Mouse (Mus musculus) spleen, postnatal 36 days (tissue): ENCODE measurements around the gene Rnasel.

Experiments used
- DNase-seq, 2 experiments: peaks; one replicate each; pipeline ENCODE4 v3.0.0; 2022; ENCODE audit warnings: low spot score in 2 of 2, mixed read lengths in 1 of 2

Rnasel gene

DNA sequence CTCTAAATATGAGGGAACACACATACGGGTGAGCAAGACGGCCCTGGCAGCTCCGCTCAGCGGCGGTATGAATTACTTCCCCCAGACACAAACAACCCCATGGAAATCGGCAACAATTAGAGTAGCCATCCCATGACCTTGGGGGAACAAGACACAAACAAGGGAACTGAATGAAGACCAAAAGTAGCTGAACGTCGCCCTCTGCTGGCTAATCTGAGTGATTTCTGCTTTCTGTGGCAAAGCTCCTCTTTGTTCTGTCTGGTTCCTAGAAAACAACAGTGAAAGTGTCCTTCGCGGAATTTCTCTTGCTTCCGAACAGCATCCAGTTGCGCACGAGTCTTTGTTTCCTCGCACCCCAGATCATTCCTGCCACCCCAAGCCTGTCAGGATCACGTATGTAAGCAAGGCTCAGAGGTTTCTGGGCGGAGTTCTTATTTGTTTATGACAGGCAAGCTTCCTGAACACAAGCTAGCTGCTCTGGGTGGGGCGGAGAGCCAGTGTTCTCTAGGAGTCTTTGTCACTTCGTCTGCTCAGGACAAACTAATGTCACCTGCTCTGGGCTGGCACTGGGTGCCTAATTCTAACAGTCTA lies at the start of gene Rnasel:
Rnasel (plus strand) TSS at position 216 of the 591 bp plus-strand sequence.
- peak; percentile 66 to 76 for DNase-seq

DNA sequence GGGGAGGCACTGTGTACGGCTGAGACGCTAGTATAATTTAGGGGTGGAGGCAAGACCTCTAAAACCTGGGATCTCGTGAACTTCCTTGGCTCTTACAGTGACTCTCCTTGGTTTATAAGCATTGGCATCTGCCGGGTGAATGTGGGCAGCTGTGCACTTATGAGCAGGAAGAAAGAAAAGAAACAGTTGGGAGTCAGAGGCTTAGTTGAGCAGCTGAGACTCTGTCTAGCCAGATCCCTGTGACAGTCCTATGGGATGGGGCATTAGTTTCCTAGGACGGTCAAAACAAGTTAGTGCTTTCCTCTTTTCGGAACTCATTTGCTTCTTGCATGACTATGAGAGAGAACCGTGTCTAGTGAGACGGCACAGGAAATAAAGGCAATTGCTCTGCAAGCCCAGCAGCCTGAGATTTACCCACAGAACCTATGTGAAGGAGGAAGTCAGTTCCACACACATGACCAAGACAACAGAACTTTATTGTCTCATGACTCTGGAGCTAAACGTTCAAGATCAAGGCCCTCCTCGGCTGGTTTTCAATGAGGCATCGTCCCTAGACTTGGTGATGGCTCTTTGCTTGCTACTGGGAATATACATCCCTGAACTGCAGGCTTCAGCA lies 48.7 kb upstream of the Rnasel start:
- DNase-seq = peak; percentile 70 to 72

DNA sequence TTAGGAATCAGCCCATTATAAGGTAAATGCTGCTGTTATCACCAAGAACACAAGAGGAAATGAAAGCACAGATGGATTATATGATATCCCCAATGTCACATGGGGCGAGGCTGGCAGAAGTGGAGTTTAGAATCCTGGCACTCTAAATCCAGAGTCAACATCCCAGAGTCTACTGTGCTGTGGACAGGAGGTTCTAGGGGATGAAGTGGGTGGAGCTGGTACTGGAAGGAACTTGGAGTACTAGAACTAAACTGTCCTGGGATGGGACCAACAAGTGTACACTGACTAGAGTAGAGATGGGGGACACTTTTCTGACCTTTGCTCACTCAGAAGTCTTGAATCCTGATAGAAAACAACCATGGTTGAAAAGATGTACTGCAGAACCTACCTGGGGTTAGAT lies 47.8 kb upstream of the Rnasel start:
- DNase-seq = no peak

DNA sequence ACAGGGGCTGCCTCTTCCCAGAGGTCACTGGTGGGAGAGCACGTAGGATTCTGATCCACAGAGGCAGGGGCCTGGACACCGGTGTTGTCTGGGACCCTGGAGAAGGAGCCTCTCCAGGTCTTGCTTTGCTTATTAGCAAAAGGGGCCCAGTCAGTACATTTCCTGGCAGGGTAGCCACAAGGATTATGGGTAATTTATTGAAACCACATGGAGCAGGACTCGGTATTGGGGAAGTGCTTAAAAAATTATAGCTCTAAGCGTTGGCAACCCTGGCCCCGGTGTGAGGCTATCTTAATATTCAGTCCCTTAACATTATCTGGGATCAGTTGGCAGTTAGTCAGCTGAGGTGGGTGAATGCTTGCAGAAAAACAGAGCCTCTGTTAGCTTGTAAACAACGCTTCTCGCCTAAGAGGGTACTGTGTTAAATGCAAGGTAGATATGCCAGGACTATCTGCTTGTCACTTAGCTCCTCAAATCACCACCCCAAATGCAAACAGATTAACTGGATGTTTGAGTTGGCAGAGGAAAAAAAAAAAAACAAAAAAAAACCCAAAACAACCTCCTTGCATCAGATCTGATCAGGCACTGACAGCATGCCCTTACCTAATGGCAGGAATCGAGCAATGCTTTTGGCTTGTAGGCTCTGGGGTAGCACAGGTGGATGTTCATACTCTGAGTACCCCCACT lies 46.9 kb upstream of the Rnasel start:
- DNase-seq = no peak

DNA sequence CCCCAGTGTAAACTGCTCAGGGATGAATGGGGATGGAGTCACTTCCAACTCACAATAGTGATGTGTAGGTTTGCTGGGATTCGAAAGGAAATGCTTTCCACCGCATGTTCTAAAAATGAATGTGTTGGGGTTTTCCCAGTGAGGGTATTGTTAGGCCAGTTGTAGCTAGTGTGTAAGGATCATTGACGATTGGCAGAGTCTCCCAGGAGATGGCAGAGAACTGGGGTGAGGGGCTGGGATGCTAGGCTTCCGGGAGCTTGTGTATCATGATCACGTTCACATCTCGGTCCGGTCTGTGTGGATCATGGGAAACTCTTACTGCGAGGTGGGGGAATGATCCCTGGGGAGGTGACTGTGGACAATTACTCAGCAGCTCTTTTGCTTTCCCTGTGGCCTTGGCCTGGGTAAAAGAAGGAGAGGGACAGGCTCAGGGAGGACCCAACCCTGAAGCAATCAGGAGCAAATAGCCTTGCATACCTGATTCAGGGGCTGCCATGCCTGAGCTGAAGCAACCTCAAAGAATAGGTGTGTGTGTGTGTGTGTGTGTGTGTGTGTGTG lies 46.3 kb upstream of the Rnasel start:
- no peak for DNase-seq

DNA sequence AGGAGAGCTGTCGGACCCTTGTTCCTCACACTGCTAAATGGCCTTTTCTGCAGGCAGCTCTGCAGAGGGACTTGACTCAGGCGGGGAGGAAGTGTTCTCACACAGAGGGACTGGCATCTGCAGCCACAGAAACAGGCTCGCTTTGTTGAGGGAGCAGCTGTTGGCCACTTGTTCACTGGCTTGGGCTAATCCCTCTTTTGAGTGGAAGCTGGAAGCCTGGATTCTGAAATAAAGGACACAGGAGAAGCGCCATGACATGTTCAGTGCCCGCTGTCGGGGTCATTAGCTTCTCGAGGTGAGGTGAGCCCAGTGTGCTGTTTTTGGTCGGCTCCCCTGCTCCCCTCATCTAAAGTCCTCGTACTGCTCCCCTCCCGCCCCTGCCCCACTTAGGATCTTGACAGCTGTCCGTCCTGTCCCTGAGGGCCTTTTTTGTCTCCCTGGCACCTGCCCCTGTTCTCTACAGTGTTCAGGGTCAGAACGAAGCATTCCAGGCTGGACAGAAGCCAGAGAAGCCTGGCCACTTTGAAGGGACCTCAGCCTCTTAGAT lies 45.7 kb upstream of the Rnasel start:
- peak; percentile 22 for DNase-seq

DNA sequence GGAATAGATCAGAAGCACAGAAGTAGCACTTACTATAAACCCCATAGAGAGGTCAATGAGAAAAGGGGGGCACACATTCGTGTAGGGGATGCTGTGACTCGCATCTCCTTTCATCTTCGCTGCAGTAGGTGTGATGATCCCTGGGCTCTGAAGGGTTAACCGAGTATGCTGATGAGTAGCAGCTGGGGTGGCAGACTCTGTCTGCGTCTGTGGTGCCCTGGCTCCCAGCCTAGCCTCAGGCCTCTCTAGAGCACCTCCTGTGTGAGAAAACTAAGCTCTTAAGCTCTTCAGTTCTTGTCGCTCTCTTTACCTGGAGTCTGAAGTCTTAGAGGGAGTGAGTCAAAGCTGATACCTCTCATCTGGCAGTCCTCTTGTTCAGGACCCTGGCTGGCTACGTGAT lies 45.1 kb upstream of the Rnasel start:
- DNase-seq = no peak

DNA sequence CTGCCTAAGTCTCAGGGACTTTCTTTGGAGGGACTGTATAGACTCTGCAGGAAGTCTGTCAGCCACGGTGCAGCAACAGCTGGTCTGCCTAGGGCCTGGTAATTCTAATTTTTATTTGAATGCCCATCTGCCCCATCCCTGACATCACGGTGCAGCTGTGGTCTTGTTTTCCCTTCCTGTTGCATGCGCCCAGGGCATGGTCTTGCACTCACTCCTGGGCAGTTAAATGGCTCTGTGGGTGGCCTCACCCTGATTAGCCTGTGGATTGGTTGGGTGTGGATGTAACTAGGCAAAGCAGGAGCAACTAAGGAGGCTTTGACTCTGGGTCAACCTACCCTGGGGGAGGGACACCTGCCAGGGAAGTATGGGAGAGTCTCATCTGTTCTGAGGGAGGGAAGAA lies 44.2 kb upstream of the Rnasel start:
- DNase-seq = no peak

- no peak for DNase-seq
These were observed 40.6 kb upstream of the Rnasel start for GRCm38 (mm10) chr1:153708626-153709025.

DNA sequence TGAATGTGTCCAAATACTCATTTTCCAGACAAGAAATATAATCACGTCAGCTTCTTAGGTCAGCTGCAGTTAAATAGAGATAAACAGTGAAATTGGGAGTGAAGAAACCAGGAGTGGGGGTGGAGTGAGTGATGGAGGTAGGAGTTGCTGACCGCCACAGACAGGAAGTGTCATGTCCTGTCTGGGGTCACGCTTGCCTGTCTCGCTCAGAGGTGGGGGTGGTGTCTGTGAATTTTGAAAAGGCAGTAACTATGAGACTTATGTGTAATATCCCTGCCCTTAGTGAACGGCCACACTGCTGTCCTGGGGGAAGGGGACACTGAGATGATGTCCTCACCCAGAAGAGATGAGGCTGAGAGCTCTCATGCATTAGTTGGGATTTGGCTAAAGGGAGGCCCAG lies 39.8 kb upstream of the Rnasel start:
- peak; percentile 36 to 39 for DNase-seq

DNA sequence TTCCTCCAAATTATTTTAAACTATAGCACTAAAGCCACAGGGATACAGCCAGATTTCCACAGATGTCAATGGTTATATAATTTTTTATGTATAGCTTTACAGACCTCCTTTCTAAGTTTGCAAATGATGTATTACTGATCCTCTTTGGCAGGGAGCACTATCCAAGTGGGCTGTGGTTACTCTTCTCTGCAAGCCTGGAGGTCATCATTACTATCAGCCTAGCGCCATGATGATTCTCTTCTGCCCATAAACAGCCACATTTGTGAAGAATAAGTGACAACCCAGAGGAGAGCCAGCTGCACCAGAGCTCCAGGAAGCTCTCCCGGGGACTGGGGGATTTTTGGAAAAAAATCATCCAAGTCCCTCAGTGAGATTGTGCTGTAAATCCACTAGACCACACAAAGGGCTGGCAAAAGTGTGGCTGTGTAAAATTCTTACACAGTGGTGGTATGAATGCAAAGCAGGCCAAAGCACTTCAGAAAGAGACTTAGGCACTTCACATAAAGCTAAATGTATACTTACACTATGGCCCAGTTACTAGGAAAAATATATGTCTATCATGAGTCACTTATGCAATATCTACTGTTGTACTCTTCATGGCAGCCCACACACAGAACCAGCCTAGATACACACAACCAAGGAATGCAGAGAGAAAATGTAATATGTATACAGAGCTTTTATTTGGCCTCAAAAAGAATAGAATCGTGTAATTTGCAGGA lies 37.5 kb upstream of the Rnasel start:
- DNase-seq = no peak

DNA sequence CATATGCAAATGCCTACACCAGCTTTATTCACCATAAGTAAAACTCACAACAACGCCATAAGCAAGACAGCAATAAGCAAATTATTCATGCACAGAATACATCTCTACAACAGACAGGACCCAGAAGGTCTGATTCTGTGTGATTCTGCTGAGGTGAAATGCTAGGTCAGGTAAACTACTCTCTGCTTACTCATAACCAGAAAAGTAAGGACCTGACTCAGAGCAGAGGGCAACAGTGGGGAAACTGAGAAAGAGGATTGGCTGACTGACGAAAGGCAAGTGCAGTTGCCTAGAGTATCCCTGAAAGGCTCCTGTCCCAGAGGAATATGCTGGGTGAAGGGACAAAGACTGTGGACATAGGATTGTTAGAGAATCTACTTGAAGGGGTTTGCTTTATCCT lies 36.6 kb upstream of the Rnasel start:
- no peak for DNase-seq

GRCm38 (mm10) chr1:153717990-153718389 lies 31.2 kb upstream of the Rnasel start:
- no peak for DNase-seq

- no peak for DNase-seq
These were observed 28.3 kb upstream of the Rnasel start for GRCm38 (mm10) chr1:153720935-153721334.

- no peak for DNase-seq
These were observed 27.5 kb upstream of the Rnasel start for GRCm38 (mm10) chr1:153721565-153722310.

GRCm38 (mm10) chr1:153723426-153723825 lies 25.8 kb upstream of the Rnasel start:
- no peak for DNase-seq

DNA sequence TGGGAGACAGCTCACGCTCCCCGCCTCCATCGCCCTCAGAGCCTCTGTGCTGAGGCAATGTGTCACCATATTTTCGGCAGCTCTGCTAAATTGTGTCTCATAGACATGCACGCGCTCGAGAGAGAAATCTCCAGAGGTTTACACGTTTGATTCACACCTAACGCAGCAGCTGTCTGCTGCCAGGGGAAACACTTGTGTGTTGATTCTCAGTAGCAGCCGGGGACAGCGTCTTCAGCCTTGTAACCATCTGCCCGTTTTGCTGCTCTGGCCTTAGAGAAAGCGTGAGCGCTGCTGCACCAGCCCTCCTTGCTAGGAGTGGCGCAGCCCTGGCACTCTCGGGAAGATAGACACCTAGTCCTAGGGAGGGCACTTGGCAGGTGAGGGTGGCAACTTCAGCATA lies 22.6 kb upstream of the Rnasel start:
- DNase-seq = no peak

DNA sequence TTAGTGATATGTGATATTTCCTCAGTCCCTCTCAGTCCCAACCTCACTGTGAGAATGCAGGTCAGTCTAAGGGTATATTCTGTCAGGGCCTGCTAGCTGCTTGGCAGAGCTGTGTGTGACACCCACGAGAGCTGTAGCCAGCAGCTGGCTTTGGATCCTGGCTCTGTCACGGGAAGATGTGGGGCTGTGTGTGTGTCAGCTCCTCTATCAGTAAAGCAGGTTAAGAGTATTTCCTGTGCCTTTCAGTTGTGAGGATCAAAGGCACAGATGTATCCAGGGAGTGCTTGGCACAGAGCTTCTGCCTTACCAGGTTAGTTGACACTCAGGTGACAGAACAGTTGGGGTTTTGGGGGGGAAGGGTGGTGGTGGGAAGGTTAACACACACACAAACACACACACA lies 19.4 kb upstream of the Rnasel start:
- no peak for DNase-seq

DNA sequence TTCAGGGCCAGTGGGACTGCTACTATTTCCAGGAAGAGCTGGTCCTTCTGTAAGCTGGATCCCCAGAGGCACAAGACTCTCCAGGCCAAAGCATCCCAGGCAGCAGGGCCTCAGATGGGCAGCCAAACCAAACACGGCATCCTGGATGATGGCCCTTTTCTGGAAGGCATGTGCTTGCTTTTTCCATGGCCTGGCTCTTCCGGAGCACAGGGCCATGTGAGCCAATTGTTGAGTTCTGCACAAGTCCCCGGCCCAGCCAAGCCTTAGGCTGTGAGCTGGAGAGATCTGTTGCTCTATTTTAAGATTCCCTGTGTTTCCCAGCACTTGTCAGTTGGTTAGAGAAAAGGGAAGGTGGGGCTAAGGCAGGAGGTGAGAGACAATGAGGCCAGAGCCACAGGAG lies 18.6 kb upstream of the Rnasel start:
- DNase-seq = no peak

DNA sequence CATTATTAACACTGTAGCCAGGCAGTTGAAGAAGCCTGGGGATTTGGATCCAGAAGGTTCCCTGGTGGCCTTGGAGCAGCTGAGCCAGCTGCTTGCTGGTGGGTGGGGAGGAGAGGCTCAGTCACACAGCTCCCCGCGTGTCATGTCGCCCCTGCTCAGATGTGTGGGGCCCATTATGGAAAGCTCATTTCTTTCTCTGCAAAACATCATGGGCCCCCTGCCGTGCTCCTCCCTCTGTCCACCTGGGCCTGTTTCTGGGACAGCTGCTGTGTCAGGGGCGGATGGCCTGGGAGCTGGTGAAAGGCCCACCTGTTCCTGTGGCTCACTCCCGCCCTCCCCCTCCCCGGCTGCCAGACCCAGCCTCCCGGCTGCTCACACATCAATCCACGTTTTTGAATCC lies 16.0 kb upstream of the Rnasel start:
- no peak for DNase-seq

- no peak for DNase-seq
These were observed 14.4 kb upstream of the Rnasel start for GRCm38 (mm10) chr1:153734866-153735265.
